Mouse (Mus musculus) kidney, embryonic 14.5 days (tissue): ENCODE measurements around the gene Gm9844. TPM values are rescaled to one million over a fixed set of nuclear protein-coding genes. Genes with fewer than 3 reads are reported as not detected.
"Not testable (repeated sequence)": the region's sequence is repeated elsewhere in the genome, so short reads cannot be mapped to it uniquely, and the experiment has no call there.

ENCODE experiments used
- ATAC-seq: fragments of 200-750 bp; cut with Nextera tagmentation; 2 replicates; pipeline ENCODE4 v1.8.0; 2017; ENCODE audit warnings: moderate number of reproducible peaks, mild to moderate bottlenecking, moderate TSS enrichment, moderate library complexity; ENCODE audit not compliant: low FRiP score, low TSS enrichment
- H3K27ac ChIP-seq: fragments of 300-500 bp; sonication (generic); 2 replicates; pipeline ENCODE4 v1.5.1; 2014; ENCODE audit warnings: low read depth, mild to moderate bottlenecking, low read length, moderate library complexity, mixed read lengths
- H3K27me3 ChIP-seq: fragments of 300-500 bp; sonication (generic); 2 replicates; pipeline ENCODE4 v1.6.1; 2014; ENCODE audit warnings: mild to moderate bottlenecking, low read length; ENCODE audit not compliant: control insufficient read depth, insufficient read depth
- H3K36me3 ChIP-seq: fragments of 300-500 bp; sonication (generic); 2 replicates; pipeline ENCODE4 v1.6.1; 2014; ENCODE audit warnings: low read length, mixed read lengths; ENCODE audit not compliant: control insufficient read depth, insufficient read depth
- H3K4me1 ChIP-seq: fragments of 300-500 bp; sonication (generic); 2 replicates; pipeline ENCODE4 v1.6.1; 2014; ENCODE audit warnings: low read length, mixed read lengths; ENCODE audit not compliant: control insufficient read depth, insufficient read depth
- H3K4me2 ChIP-seq: fragments of 300-500 bp; sonication (generic); replicated peaks from 2 replicates; pipeline ENCODE4 v1.6.1; 2014; ENCODE audit warnings: low read depth, mild to moderate bottlenecking, low read length
- H3K4me3 ChIP-seq: fragments of 300-500 bp; sonication (generic); 2 replicates; pipeline ENCODE4 v1.5.1; 2014; ENCODE audit warnings: mild to moderate bottlenecking, low read length
- H3K9ac ChIP-seq: fragments of 300-500 bp; sonication (generic); 2 replicates; pipeline ENCODE4 v1.6.1; 2014; ENCODE audit warnings: low read depth, mild to moderate bottlenecking, low read length, moderate library complexity
- H3K9me3 ChIP-seq: fragments of 300-500 bp; sonication (generic); 2 replicates; pipeline ENCODE4 v1.6.1; 2016; ENCODE audit warnings: low read length; ENCODE audit not compliant: control insufficient read depth
- WGBS: fragments of 180-500 bp; shearing (Covaris S2); extraction: QIAGEN DNeasy Blood & Tissue Kit; methylation state at CpG from one replicate; pipeline ENCODE4 v1.1.7; 2014; 5-methylcytosine and 5-hydroxymethylcytosine counted together
- polyA plus RNA-seq: library from polyadenylated mRNA; unstranded; fragments of >200 nt; fragmentation: Nextera tagmentation; extraction: Ambion mirVana; gene quantifications from 2 replicates; pipeline ENCODE4 v1.2.1, GENCODE M21; 2014

The Gm9844 gene
- polyA plus RNA-seq, 1 experiment from 2014 or later = 18.8 TPM

- Histone ChIP-seq H3K4me3 (no peak overlapping the region), H3K4me2 (no peak overlapping the region), H3K36me3 (peaks cover 48% of the 10 kb centered on the region), H3K4me1 (peaks cover 20% of the 10 kb centered on the region), H3K9ac (no peak overlapping the region), H3K27ac (no peak overlapping the region), H3K9me3 (no peaks in the 10 kb centered on the region), H3K27me3 (no peaks in the 10 kb centered on the region)
- WGBS = 77% methylated on average over 3 of the region's 3 CpGs
- ATAC-seq = no peak
These were observed 29.5 kb downstream of the Gm9844 start for GRCm38 (mm10) chr7:24891241-24892124.

- Histone ChIP-seq H3K9ac (no peak overlapping the region), H3K9me3 (no peaks in the 10 kb centered on the region), H3K27ac (no peak overlapping the region), H3K4me1 (peaks cover 13% of the 10 kb centered on the region), H3K36me3 (peaks cover 42% of the 10 kb centered on the region), H3K4me3 (no peak overlapping the region), H3K27me3 (no peaks in the 10 kb centered on the region), H3K4me2 (no peak overlapping the region)
- ATAC-seq = no peak
- 72% methylated on average over 2 of the region's 2 CpGs for WGBS
These were observed 30.1 kb downstream of the Gm9844 start for GRCm38 (mm10) chr7:24892125-24892583.

- not testable (repeated sequence) for H3K27me3 ChIP-seq, H3K27ac ChIP-seq, H3K4me1 ChIP-seq, H3K4me2 ChIP-seq, H3K36me3 ChIP-seq, H3K9me3 ChIP-seq, ATAC-seq, H3K9ac ChIP-seq, H3K4me3 ChIP-seq
- 88% methylated on average over 2 of the region's 2 CpGs for WGBS
These were observed 33.7 kb downstream of the Gm9844 start for GRCm38 (mm10) chr7:24895749-24896148.

DNA sequence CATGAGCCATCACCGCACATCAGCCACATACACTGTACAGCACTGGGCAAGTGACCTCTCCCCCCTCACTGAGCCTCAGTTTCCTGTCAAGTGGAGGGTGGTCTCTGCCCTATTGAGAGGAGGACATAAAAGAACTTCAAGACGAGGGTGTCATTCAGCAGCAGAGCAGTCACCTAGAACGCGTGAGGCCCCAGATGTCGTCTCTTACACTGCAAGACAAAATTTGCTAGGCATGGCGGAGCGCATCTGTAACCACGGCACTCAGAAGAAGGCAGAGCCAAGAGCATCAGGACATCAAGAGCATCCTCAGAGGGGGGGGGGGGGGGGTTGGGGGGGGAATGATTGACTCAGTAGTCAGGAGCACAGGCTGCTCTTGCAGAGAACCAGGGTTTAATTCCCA lies 34.3 kb downstream of the Gm9844 start:
- 53% methylated on average over 8 of the region's 8 CpGs for WGBS
- H3K36me3 ChIP-seq = peaks cover 1% of the 10 kb centered on the region; the same call in 1 of the 2 replicates
- no peak; the same call in 1 of the 2 replicates for ATAC-seq

DNA sequence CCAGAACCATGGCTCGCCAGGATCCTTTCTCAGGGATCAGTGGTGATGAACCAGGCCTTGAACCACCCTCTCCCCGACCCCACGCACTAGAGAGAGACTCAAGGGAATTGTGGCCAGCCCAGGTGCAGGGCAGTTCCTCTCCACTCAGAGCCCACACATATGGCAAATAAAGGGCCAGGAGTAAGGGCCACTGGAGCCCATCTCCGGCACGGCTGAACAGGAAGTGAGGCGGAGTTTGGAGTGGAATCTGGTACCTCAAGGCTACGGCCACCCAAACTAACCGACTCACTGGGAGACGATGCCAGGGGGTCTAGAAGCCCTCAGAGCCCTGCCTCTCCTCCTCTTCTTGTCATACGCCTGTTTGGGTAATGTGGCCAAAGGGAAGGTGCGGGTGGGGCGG lies 35.2 kb downstream of the Gm9844 start, which contains the start of gene Cd79a:
TSS of gene Cd79a (plus strand) at position 158 of the 400 bp plus-strand sequence.
- Histone ChIP-seq H3K4me2 (no peak within 1 kb of the TSS), H3K27me3 (no peaks in the 10 kb centered on the region), H3K36me3 (no peaks in the 10 kb centered on the region), H3K4me3 (no peak within 1 kb of the TSS), H3K9me3 (no peaks in the 10 kb centered on the region), H3K27ac (no peak within 1 kb of the TSS), H3K9ac (no peak within 1 kb of the TSS), H3K4me1 (0 out of 2 replicates have a peak, but pooled peaks cover 4% of the 10 kb centered on the region)
- 58% methylated on average over 12 of the region's 12 CpGs for WGBS
- no peak for ATAC-seq

More for the DNA sequence above, 34.3 kb downstream of the Gm9844 start:
- no peak overlapping the region for H3K9ac ChIP-seq
- H3K4me2 ChIP-seq = no peak overlapping the region
- H3K27me3 ChIP-seq = no peaks in the 10 kb centered on the region
- H3K27ac ChIP-seq = no peak overlapping the region
- H3K4me3 ChIP-seq = no peak overlapping the region
- H3K4me1 ChIP-seq = no peaks in the 10 kb centered on the region
- no peaks in the 10 kb centered on the region for H3K9me3 ChIP-seq

DNA sequence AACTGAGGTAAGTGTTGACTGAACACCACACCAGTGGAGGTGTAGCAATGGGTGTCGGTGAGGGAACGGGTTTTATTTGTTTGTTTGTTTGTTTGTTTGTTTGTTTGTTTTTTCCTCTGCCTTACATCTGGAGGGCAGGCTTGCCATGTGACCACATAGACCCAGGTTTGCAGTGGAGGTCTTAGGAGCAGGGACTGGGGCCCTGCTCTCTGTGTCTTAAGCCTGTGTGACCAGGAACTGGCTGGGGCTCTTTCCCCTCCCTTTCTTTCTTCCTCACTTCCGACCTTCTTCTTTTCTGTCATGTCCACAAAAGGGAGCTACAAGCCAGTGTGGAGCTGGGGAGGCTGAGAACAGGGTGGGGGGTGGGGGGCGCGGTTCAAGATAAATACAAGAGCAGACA lies 35.9 kb downstream of the Gm9844 start:
- Histone ChIP-seq H3K4me2 (no peak overlapping the region), H3K36me3 (no peaks in the 10 kb centered on the region), H3K9ac (no peak overlapping the region), H3K4me3 (no peak overlapping the region), H3K9me3 (no peaks in the 10 kb centered on the region), H3K27ac (no peak overlapping the region), H3K27me3 (no peaks in the 10 kb centered on the region), H3K4me1 (0 out of 2 replicates have a peak, but pooled peaks cover 7% of the 10 kb centered on the region)
- 75% methylated on average over 5 of the region's 5 CpGs for WGBS
- ATAC-seq = no peak

GRCm38 (mm10) chr7:24901114-24901513 lies 39.1 kb downstream of the Gm9844 start:
- ATAC-seq = no peak
- 74% methylated on average over 6 of the region's 6 CpGs for WGBS

DNA sequence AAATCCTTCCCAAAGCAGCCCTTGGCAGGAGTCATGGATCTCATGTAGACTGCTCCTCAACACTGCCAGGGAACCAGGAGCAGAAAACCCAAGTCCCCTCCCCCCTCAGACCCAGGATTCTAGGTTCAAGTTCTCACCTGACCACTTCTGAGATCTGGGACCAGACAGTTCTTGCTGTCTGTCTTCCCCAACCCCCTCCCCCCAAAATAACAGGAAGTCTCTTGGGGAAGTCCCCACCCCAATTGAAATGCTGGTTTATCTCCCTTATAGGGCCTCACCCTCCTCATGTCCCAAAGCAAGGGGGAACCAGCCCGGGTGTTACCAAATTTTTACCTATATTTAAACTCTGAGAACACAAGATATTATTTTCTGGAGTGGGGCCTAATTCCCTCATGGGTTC lies 39.8 kb downstream of the Gm9844 start:
- 60% methylated on average over 1 of the region's 1 CpGs for WGBS
- Histone ChIP-seq H3K27ac (no peak overlapping the region; the same call in 1 of the 2 replicates), H3K4me1 (peaks cover 17% of the 10 kb centered on the region), H3K36me3 (no peaks in the 10 kb centered on the region), H3K9ac (no peak overlapping the region), H3K27me3 (no peaks in the 10 kb centered on the region), H3K4me2 (peak overlapping the region; percentile 55; the same call in 1 of the 2 replicates), H3K9me3 (no peaks in the 10 kb centered on the region), H3K4me3 (no peak overlapping the region)
- no peak for ATAC-seq

More at GRCm38 (mm10) chr7:24901114-24901513, 39.1 kb downstream of the Gm9844 start:
- Histone ChIP-seq H3K4me3 (no peak overlapping the region), H3K4me1 (peaks cover 12% of the 10 kb centered on the region; the same call in 1 of the 2 replicates), H3K9me3 (no peaks in the 10 kb centered on the region), H3K4me2 (no peak overlapping the region), H3K9ac (no peak overlapping the region), H3K27ac (no peak overlapping the region), H3K36me3 (no peaks in the 10 kb centered on the region), H3K27me3 (no peaks in the 10 kb centered on the region)

DNA sequence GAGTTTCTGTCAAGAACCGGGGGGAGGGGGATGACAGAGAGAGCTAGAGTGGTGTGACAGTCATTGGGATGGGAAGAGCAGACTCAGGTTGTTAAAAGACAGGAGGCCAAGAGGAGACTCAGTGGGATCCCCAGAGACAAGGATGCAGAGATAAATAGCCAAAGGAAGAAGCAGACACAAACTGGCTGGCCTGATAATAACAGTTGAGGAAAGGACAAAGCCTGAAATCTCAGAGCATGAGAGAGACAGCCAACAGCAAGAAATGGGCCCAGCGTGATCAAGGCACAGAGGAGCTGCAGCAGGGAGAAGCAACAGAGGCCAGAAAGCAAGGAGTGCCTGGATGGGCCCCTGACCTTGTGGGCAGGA lies 40.2 kb downstream of the Gm9844 start:
- peak overlapping the region; percentile 88 for H3K27ac ChIP-seq
- peaks cover 21% of the 10 kb centered on the region for H3K4me1 ChIP-seq
- WGBS = 47% methylated on average over 2 of the region's 2 CpGs

More for the DNA sequence above, 40.2 kb downstream of the Gm9844 start:
- Histone ChIP-seq H3K9me3 (no peaks in the 10 kb centered on the region), H3K9ac (peak overlapping the region; percentile 84; the same call in 1 of the 2 replicates), H3K36me3 (no peaks in the 10 kb centered on the region), H3K27me3 (no peaks in the 10 kb centered on the region), H3K4me2 (peak overlapping the region; percentile 55), H3K4me3 (peak overlapping the region; percentile 73)
- ATAC-seq = no peak
